Mouse (Mus musculus) heart, postnatal 0 days (tissue): ENCODE data around the gene Slc24a3.

Source experiments
- CTCF ChIP-seq: IDR thresholded peaks from 2 replicates; pipeline ENCODE4 v1.5.1; 2016; ENCODE audit warnings: antibody characterized with exemption, control low read depth, low read depth
- EP300 ChIP-seq: IDR thresholded peaks from 2 replicates; pipeline ENCODE4 v1.6.1; 2016; ENCODE audit warnings: antibody characterized with exemption, low read depth

DNA sequence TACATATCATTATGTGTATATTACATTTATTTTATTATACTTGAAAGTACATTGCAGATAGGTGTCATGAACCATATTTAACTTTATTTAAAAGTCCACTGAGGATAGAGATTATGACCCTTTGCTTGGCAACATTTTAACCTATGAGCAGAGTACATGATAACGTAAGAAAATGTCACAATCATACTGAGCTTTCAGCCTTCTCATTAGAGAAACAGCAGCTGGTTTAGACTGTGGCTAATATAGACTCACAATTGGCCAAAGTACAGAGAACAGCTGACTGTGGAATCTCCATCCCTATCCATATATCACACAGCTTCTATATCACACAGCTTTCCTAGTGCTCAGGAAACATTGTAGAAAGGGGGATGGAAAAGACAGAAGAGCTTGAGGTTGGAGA lies 111.8 kb downstream of the Slc24a3 start:
- no peak for TF ChIP-seq EP300
- no peak for TF ChIP-seq CTCF
